Mouse (Mus musculus) limb, embryonic 11.5 days (tissue): Measurements from ENCODE around the gene Gdf1. TPM values are rescaled to one million over a fixed set of nuclear protein-coding genes. Genes with fewer than 3 reads are reported as not detected.

ENCODE experiments used
- ATAC-seq: fragments of 200-750 bp; cut with Nextera tagmentation; 2 replicates; pipeline ENCODE4 v1.8.0; 2017; ENCODE audit warnings: low read depth; ENCODE audit not compliant: insufficient number of reproducible peaks, low FRiP score, low TSS enrichment
- DNase-seq: peaks from one replicate; pipeline ENCODE4 v3.0.0-alpha.2; 2015; ENCODE audit warnings: low spot score
- H3K27ac ChIP-seq: fragments of 300-500 bp; sonication (generic); replicated peaks from 2 replicates; pipeline ENCODE4 v1.5.1; 2014; ENCODE audit warnings: low read depth, mild to moderate bottlenecking, low read length
- H3K27me3 ChIP-seq: fragments of 300-500 bp; sonication (generic); 2 replicates; pipeline ENCODE4 v1.6.1; 2014; ENCODE audit warnings: mild to moderate bottlenecking, low read length, mixed read lengths; ENCODE audit not compliant: control insufficient read depth, insufficient read depth
- H3K36me3 ChIP-seq: fragments of 300-500 bp; sonication (generic); 2 replicates; pipeline ENCODE4 v1.6.1; 2014; ENCODE audit warnings: mild to moderate bottlenecking, low read length, moderate library complexity, mixed read lengths; ENCODE audit not compliant: control insufficient read depth, insufficient read depth
- H3K4me1 ChIP-seq: fragments of 300-500 bp; sonication (generic); 2 replicates; pipeline ENCODE4 v1.6.1; 2014; ENCODE audit warnings: low read length, mixed read lengths; ENCODE audit not compliant: control insufficient read depth, insufficient read depth
- H3K4me2 ChIP-seq: fragments of 300-500 bp; sonication (generic); 2 replicates; pipeline ENCODE4 v1.6.1; 2014; ENCODE audit warnings: low read depth, mild to moderate bottlenecking, moderate library complexity; ENCODE audit not compliant: severe bottlenecking
- H3K4me3 ChIP-seq: fragments of 300-500 bp; sonication (generic); 2 replicates; pipeline ENCODE4 v1.5.1; 2014; ENCODE audit warnings: low read depth, low read length
- H3K9ac ChIP-seq: fragments of 300-500 bp; sonication (generic); 2 replicates; pipeline ENCODE4 v1.6.1; 2014; ENCODE audit warnings: mild to moderate bottlenecking, low read length
- H3K9me3 ChIP-seq: fragments of 300-500 bp; sonication (generic); 2 replicates; pipeline ENCODE4 v1.6.1; 2016; ENCODE audit warnings: low read length; ENCODE audit not compliant: control insufficient read depth
- WGBS: fragments of 180-500 bp; shearing (Covaris S2); extraction: QIAGEN DNeasy Blood & Tissue Kit; methylation state at CpG from one replicate; pipeline ENCODE4 v1.1.7; 2014; 5-methylcytosine and 5-hydroxymethylcytosine counted together
- polyA plus RNA-seq: library from polyadenylated mRNA; unstranded; fragments of >200 nt; fragmentation: Nextera tagmentation; extraction: Ambion mirVana; gene quantifications from 2 replicates; pipeline ENCODE4 v1.2.1, GENCODE M21; 2014

Gene Gdf1
- polyA plus RNA-seq, 1 experiment from 2014 or later: 4.2 TPM

DNA sequence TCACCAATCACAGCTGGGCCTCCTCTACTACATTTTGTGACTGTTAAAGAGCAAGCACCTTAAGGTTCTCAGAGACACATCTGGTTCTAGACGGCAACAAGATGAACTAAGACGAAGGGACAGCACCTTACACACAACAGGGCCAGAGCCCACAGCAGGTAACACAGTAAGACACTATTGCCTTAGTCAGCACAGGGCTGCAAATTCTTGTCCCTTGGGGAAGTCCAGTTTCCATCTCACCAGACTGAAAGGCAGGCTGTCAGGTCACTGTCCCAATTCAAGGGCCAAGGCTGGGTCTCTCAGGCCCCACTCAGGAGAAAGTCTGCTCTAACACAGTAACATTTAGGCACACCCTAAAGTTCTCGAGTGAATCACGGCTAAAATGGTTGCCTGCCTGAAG is 17.8 kb downstream of the Gdf1 start:
- Histone ChIP-seq H3K4me1 (peaks cover 44% of the 10 kb centered on the region), H3K9me3 (no peaks in the 10 kb centered on the region), H3K4me2 (no peak overlapping the region), H3K36me3 (peaks cover 19% of the 10 kb centered on the region), H3K27me3 (no peaks in the 10 kb centered on the region), H3K9ac (no peak overlapping the region), H3K4me3 (no peak overlapping the region), H3K27ac (no peak overlapping the region)
- ATAC-seq: no peak
- WGBS: 90% methylated on average over 4 of the region's 4 CpGs
- DNase-seq: no peak

DNA sequence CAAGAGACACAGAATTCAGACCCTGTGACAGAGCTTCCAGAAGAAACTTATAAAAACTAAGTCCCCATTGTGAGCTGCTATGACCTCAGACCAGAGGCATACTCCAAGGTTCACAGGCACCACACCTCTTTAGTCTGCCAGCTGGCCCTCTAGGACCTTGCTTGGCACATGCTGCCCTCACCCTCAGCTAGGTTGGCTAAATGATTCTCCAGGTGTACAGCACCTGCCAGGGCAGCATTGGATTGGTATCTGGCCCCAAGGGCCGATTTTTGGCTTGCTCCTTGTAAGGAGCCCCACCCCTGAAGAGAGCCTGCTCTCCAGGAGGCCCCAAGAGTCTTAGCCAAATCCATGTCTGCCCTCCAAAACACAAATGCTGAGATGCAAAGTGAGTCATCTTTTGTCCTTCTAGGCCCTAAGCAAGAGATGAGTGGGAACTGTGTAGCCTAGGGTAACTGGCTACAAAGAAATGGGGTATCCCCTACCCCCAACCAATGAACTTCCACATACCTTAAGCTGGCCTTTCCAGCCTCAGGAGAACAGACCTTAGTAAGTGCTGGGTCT is 18.3 kb downstream of the Gdf1 start:
- Histone ChIP-seq H3K27me3 (no peaks in the 10 kb centered on the region), H3K4me3 (no peak overlapping the region), H3K27ac (no peak overlapping the region), H3K9me3 (no peaks in the 10 kb centered on the region), H3K4me2 (no peak overlapping the region), H3K36me3 (peaks cover 19% of the 10 kb centered on the region), H3K9ac (no peak overlapping the region), H3K4me1 (peaks cover 39% of the 10 kb centered on the region)
- 75% methylated on average over 1 of the region's 1 CpGs for WGBS
- DNase-seq: no peak
- no peak for ATAC-seq

DNA sequence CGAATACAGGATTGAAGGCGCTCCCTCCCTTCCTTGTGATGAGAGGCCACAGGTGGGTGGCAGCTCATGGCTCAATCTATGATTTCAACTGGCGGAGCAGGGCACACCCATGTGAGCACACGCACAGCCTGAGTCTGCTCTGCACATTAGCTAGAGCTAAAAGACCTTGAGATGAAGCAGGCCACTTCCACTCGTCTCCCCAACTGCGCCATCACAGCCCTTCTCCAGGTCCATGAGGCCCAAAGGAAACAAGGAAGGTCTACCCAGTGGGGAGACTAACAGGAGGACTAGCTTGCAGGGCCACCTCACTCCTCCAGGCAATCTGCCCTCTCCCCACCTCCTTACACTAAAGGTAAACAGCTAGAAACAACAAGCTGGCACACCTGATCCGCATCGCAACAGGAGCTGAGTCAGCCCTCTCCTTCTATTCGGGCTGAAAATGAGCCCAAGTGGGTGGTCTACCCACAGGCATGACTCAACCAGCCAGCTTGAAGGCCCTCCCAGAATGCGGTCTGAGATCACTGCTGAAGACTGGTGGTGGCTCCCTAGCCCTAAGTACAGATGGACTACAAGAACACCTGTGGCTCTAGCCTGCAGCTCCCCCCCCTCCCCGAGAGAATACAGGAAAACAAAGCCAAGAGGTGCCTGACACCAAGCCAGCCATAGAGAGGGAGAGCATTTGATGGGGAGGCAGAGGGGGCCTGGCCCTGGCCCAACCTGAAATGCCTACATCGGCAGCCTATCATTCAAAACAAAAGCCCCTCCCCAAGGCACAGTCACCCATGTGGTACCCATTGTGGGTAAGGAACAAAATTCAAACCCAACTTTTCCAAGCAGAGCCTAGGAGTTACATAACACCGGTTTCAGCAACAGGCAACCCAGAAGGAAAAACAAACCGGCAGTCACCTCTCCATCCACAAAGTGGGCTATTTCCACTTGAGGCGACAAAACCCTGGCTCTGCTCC is 21.7 kb downstream of the Gdf1 start:
- H3K36me3 ChIP-seq: peaks cover 6% of the 10 kb centered on the region; the same call in 1 of the 2 replicates
- no peaks in the 10 kb centered on the region for H3K27me3 ChIP-seq
- H3K9ac ChIP-seq: peak overlapping the region; percentile 98
- peak overlapping the region; percentile 100 for H3K4me2 ChIP-seq
- ATAC-seq (no peak), DNase-seq (no peak)
- H3K9me3 ChIP-seq: no peaks in the 10 kb centered on the region
- H3K27ac ChIP-seq: no peak overlapping the region
- H3K4me1 ChIP-seq: peaks cover 23% of the 10 kb centered on the region
- H3K4me3 ChIP-seq: peak overlapping the region; percentile 95
- WGBS: 59% methylated on average over 15 of the region's 15 CpGs

DNA sequence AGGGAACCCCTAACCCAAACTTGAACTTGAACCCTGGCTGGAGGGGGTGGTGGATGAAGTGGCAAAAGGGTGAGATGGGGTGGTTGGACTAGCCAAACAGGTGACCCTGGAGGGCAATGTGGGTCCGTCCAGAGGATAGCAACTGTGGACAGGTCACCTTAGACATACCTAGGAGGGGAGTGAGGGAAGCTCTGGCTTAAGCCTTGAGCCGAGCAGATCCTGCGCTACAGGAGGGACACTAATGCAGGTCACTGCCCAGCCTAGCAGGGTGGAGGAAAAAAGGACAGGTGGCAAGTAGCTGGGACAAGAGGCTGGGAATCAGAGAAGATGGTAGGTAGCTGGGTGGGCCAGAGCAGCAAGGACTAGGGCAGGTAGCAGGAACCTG is 22.4 kb downstream of the Gdf1 start:
- Histone ChIP-seq H3K4me1 (peaks cover 23% of the 10 kb centered on the region), H3K27me3 (no peaks in the 10 kb centered on the region), H3K4me3 (peak overlapping the region; percentile 95), H3K9ac (peak overlapping the region; percentile 98), H3K9me3 (no peaks in the 10 kb centered on the region), H3K4me2 (peak overlapping the region; percentile 100), H3K36me3 (peaks cover 6% of the 10 kb centered on the region; the same call in 1 of the 2 replicates), H3K27ac (no peak overlapping the region)
- 24% methylated on average over 3 of the region's 3 CpGs for WGBS
- DNase-seq (no peak), ATAC-seq (no peak)

DNA sequence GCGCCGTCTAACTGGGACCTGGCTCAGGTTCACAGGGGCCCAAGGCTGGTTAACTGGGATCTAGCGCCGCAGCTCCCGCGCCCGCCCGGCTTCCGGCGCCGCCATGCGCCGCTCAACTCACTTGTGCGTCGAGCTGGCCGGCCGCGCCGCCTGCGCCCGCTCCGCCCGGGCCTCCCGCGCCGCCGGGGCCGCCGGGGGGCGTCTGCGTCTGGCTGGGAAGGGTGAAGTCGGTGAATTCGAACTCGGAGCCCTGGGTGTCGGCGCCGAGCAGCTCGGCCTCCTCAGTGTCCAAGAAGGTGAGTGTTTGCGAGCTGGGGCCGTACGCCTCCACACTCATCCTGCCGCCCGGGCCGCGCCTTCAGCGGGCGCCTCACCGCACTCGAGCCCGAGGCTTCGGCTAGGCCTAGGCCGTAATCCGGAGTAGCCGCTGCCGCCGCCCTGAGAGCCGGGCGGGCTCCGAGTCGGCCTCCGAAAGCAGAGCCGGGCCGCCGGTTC is 23.1 kb downstream of the Gdf1 start:
- DNase-seq (no peak), ATAC-seq (peak; percentile 11)
- WGBS: under 1% methylated on average over 64 of the region's 64 CpGs
- peak overlapping the region; percentile 95 for H3K4me3 ChIP-seq
- peak overlapping the region; percentile 79 for H3K27ac ChIP-seq
- peaks cover 6% of the 10 kb centered on the region; the same call in 1 of the 2 replicates for H3K36me3 ChIP-seq
- peaks cover 23% of the 10 kb centered on the region for H3K4me1 ChIP-seq
- no peaks in the 10 kb centered on the region for H3K27me3 ChIP-seq
- peak overlapping the region; percentile 98 for H3K9ac ChIP-seq
- peak overlapping the region; percentile 100 for H3K4me2 ChIP-seq
- no peaks in the 10 kb centered on the region for H3K9me3 ChIP-seq

DNA sequence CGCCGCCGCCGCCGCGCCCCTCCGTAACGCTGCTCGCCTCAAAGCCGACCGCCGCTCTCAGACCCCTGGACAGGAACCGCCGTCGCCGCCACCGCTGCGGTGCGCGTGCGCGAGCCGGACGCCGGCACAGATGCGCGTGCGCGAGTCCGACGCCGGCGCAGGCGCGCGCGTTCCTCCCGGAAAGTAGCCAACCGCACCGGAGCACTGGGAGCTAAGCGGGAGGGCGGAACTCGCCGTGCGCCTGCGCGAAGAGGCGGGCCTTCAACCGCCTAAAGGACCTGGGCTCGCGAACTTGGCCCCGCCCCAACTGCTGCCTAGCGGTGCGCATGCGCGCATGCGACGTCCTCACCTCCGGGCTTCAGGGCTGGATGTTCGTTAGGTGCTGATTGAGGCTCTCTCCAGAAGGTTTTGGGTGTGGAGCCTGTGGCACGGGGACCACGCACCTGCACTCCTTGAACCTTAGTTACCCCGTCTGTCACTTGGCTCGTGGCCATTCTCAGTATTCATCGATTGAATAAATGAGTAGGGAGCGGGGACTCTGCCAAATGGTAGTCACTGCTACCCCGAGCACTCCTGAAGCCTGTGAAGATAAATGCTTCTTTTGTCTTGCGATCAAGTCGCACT is 23.7 kb downstream of the Gdf1 start, which contains the start of gene Upf1:
Gene Upf1, minus strand, starts transcription at position 85 of the 624 bp plus-strand sequence.
- peaks cover 23% of the 10 kb centered on the region for H3K4me1 ChIP-seq
- no peaks in the 10 kb centered on the region for H3K9me3 ChIP-seq
- DNase-seq: peak; percentile 99
- H3K27ac ChIP-seq: peak within 1 kb of the TSS; percentile 79
- no peaks in the 10 kb centered on the region for H3K27me3 ChIP-seq
- ATAC-seq: peak; percentile 89
- H3K9ac ChIP-seq: peak within 1 kb of the TSS; percentile 98
- under 1% methylated on average over 66 of the region's 69 CpGs for WGBS
- peaks cover 6% of the 10 kb centered on the region; the same call in 1 of the 2 replicates for H3K36me3 ChIP-seq
- H3K4me3 ChIP-seq: peak within 1 kb of the TSS; percentile 95
- H3K4me2 ChIP-seq: peak within 1 kb of the TSS; percentile 100

DNA sequence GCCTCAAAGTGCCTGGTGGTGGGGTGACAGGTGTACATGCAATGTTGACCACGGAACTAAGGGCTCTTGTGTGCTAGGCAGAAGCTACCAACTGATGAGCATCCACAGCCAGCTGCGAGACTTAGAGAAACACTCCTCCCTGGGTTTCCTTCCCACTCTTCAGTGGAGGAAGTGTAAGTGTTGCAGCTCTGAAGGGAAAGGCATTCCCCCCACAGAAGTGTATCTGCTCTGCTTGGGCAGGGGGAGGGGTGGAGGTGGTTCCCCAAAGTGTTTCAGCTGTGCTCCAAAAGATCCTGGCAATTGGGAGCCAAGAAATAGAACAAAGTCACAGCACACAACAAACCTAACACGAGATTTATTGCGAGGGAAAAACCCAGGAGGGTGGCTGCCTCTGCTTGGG is 24.4 kb downstream of the Gdf1 start:
- no peak for DNase-seq
- WGBS: 66% methylated on average over 4 of the region's 4 CpGs
- H3K4me3 ChIP-seq: peak overlapping the region; percentile 95

DNA sequence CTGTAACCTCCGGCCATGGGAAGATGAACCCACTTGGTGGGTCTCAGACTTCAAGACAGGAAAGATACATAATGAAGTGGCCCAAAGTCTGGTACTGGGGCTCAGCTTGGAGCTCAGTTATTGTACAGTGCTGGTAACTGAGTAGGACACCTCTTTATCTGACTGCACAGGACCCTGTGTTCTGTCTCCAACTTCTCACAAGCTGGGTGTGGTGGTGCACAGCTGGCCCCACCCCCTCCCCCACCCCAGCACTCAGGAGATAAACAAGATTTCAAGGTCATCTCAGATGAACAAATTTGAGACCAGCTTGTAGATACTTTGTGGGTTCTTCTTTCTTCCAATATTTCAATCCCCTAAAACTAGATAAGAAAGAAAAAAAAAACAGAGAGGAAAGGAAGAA is 26.5 kb downstream of the Gdf1 start:
- no peak overlapping the region for H3K9ac ChIP-seq
- ATAC-seq (no peak), DNase-seq (no peak)
- no peak overlapping the region for H3K27ac ChIP-seq
- H3K27me3 ChIP-seq: no peaks in the 10 kb centered on the region
- WGBS: 79% methylated on average over 1 of the region's 1 CpGs
- no peak overlapping the region for H3K4me3 ChIP-seq
- H3K36me3 ChIP-seq: no peaks in the 10 kb centered on the region
- H3K9me3 ChIP-seq: no peaks in the 10 kb centered on the region; the same call in 1 of the 2 replicates
- peaks cover 13% of the 10 kb centered on the region for H3K4me1 ChIP-seq
- H3K4me2 ChIP-seq: no peak overlapping the region

More for the DNA sequence above, 24.4 kb downstream of the Gdf1 start:
- Histone ChIP-seq H3K27me3 (no peaks in the 10 kb centered on the region), H3K9me3 (no peaks in the 10 kb centered on the region), H3K36me3 (peaks cover 3% of the 10 kb centered on the region; the same call in 1 of the 2 replicates), H3K4me2 (peak overlapping the region; percentile 100), H3K9ac (peak overlapping the region; percentile 13), H3K27ac (no peak overlapping the region), H3K4me1 (peaks cover 23% of the 10 kb centered on the region)
- ATAC-seq: no peak
